Mouse (Mus musculus) adrenal gland, postnatal 14 days (tissue): ENCODE measurements around the gene Atf6. TPM values are rescaled to one million over a fixed set of nuclear protein-coding genes. Genes with fewer than 3 reads are reported as not detected.
A peak's percentile ranks its signal among the peaks of the same experiment; 100 is the strongest.

Experiments used
- DNase-seq: peaks from one replicate; pipeline ENCODE4 v3.0.0; 2021; ENCODE audit warnings: mixed read lengths
- long read RNA-seq, 2 experiments: library from polyadenylated mRNA; stranded (forward); transcript quantifications; one replicate each; pipeline ENCODE4 v2.0.0; 2021
- total RNA-seq: library from RNA; stranded (reverse); gene quantifications from 2 replicates; pipeline ENCODE4 v1.2.3, GENCODE M21; 2021

Atf6 gene
- total RNA-seq, result 31.5 and 33.0 TPM in 2 replicates
- long read RNA-seq, experiment 1, full-length matches to known transcripts, result 7 of 11 reads
- long read RNA-seq, experiment 1, partial matches to known transcripts, result 3 of 11 reads
- long read RNA-seq, experiment 1, other reads (novel, unspliced or antisense), result 1 of 11 reads
- long read RNA-seq, experiment 2, full-length matches to known transcripts, result 3 of 5 reads
- long read RNA-seq, experiment 2, partial matches to known transcripts, result 1 of 5 reads
- long read RNA-seq, experiment 2, other reads (novel, unspliced or antisense), result 1 of 5 reads

- DNase-seq, result peak; percentile 98
Observed at GRCm38 (mm10) chr1:170867691-170868105, at the start of gene Atf6. Atf6 (minus strand) TSS chr1:170867771.

DNA sequence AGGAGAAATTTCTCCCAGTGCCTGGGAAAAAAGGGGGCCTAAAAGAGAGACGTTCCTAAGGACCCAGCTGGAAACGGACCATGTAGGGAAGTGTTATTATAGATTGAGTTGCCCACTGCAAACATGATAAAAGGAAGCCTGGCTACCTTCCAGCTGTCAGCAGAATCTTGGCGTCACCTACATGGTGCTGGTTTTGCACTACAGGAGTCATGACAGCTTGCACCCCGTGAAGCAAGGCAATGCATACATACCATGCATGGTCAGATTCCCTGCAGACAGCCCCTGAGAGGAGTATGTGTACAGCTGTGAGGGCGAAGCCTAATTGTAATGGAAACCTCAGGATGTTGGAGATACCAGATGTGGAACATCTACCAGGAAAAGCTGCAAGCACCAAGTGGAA, 48.1 kb upstream of the Atf6 start:
- DNase-seq, result no peak

DNA sequence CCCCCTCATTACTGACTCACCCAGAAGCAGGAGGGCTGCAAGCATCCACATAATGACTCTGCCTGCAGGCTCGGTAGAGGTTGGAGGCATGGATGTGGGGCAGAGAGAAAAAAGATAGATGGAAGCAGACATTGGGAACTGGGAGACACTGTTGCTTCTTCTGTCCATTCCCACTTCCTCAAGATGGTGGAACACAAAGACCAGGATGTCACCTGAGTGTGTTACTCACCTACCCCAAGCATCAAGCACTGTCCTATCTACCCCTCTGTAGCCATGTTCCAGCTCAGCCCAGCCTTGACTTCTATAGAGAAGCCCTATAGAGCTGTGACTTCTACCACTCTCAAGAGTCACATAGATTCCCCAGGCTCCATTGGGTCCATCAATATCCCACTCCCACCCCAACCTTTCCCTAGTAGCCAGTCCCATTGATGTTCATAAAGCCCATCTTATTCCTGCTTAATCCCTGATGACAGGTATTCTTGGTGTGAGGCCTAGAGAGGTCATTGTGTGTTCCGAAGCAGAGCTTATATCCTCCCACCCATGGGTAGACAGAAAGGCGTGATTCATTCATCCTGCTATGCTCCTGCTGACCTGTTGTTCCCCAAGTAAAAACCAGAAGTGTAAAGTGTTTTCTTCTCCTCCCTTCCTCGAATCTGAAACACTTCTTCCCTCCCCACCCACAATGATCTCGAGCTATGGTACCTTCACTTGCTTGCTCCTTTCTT, 45.5 kb upstream of the Atf6 start, which contains the start of gene Fcrlb:
Fcrlb (minus strand) TSS at position 51 of the 725 bp plus-strand sequence.
- no peak for DNase-seq

DNA sequence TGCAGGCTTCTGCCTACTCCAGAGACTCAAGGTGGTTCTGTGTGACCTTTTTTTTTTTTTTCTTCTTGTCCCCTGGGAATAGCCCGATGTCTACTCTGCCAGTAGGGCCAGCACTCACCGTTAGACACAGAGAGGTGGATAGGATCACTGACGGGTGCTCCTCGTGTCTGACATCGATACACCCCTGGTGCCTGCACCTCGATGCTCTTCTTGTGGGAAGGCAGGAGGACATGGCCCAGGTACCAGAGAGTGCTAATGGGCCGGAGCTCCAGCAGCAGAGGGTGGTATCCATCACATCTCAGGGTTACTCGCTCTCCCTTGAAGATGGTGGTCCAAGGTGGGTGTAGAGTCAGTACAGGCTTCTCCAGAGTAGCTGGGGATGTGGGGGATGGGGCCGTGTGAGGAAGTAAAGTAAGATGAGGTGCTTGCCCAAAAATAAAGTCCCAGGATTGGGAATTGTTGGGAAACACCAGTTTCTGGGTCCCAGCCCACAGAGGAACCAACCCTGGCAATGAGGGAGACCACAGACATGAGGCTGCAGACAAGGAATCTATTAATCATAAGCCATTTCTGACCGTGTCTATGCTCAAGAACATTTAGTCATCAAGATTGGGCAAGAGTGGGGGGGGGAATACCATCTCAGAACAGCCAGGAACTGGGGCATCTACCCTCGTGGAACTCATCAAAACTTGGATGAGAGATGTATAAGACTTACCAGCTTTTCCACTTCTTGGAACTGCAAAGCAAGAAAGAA, 44.5 kb upstream of the Atf6 start:
- peak; percentile 19 for DNase-seq

- no peak for DNase-seq
Observed at GRCm38 (mm10) chr1:170908341-170908740, 40.8 kb upstream of the Atf6 start.

- DNase-seq, result peak; percentile 52
Observed at GRCm38 (mm10) chr1:170907456-170908191, 40.1 kb upstream of the Atf6 start.

DNA sequence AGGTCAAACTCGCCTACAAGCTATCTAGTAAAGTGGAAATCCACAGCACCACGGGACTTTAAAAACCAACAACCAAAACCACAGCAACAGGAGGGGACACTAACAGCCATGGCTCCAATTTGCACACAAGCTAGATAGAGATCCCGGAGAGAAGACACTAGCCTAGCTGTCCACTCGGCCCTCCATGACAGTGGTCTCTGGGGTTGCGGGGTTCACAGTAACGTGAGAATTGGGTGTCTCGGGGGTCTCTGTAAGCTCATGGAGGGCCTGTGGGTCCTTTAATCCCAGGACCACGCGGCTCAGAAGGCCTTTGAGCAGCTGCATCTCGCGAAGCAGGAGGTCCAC, 39.5 kb upstream of the Atf6 start:
- no peak for DNase-seq

- DNase-seq, result no peak
Observed at GRCm38 (mm10) chr1:170903485-170903884, 35.9 kb upstream of the Atf6 start.

- peak; percentile 94 for DNase-seq
Observed at GRCm38 (mm10) chr1:170901536-170902238, 34.1 kb upstream of the Atf6 start.

GRCm38 (mm10) chr1:170900799-170901467, 33.4 kb upstream of the Atf6 start:
- DNase-seq, result peak; percentile 66

- no peak for DNase-seq
Observed at GRCm38 (mm10) chr1:170898413-170899075, 31.0 kb upstream of the Atf6 start.

- DNase-seq, result no peak
Observed at GRCm38 (mm10) chr1:170896651-170897281, 29.2 kb upstream of the Atf6 start.

- no peak for DNase-seq
Observed at GRCm38 (mm10) chr1:170894603-170895602, 27.3 kb upstream of the Atf6 start.

DNA sequence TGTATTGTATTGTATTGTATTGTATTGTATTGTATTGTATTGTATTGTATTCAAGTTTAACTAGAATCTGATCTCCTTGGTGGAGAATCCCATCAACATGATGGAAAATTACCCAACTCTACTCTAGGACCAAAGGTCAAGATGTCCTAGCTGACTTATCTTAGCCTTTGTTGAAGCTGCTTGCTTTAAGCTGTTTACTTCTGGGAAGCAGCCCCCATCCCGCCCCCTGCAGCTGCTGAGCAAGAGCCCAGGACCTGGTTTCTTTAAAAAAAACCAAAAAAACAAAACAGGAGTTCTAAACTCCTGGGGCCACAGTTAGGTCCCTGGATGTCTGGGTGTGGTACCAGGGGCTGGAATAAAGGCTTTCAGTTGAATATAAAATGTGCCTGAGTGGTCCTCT, 24.7 kb upstream of the Atf6 start:
- DNase-seq, result no peak

DNA sequence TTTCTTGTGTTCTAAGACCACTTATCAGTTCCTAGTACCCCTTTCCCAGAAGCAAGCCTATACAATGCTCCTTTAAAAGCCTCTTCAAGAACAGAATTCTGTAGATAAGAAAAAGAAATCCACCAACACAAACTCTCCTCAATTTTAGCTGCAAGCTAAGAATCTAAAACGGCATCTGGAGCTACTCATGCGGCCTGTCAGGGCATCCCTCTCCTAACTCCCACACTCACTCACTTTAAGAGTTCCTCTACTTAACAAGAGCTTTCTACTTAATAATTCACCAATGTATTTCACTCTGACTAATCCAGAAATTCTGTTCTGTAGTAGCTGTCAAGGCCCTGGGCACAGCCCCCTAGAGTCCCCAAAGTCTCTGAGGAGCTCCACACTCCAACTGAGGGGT, 24.1 kb upstream of the Atf6 start:
- no peak for DNase-seq

- DNase-seq, result no peak
Observed at GRCm38 (mm10) chr1:170889310-170889709, 21.7 kb upstream of the Atf6 start.

- no peak for DNase-seq
Observed at GRCm38 (mm10) chr1:170886044-170886458, 18.5 kb upstream of the Atf6 start.

DNA sequence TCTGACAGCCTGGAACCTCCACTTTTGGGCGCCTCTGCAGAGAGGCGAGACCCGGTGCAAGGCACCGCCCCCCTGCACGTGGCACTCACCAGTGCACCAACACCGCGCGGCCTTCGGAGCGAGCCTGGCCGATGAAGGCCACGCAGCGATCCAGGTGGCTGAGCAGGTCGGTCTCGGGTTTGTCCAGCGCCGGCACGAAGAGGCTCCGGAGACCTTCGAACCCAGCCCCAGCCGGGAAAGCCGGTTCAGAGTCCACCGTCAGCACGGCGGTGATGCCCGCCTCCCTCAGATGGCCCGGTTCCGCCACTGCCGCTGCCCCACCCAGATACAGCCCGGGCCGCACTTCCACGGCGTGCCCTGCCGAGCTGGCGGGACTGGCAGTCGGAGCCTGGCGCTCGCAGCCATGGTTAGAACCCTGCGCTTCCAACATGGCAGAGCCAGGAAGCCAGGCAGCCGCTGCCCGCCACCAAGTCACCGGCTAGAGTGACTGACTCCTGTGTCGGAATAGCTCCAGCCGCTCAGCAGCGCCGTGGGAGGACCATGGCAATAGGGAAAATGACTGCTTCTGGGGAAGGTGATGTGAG, 17.5 kb upstream of the Atf6 start, which contains the start of the genes Gm26620 and Dusp12:
Gm26620 (plus strand) TSS at position 88 of the 584 bp plus-strand sequence.
Dusp12 (minus strand) TSS at position 563 of the 584 bp plus-strand sequence.
- peak; percentile 93 for DNase-seq
